Mouse (Mus musculus): ENCODE measurements around the gene Naga. TPM values are rescaled to one million over a fixed set of nuclear protein-coding genes. Genes with fewer than 3 reads are reported as not detected.

Naga gene
- polyA plus RNA-seq, 1 experiment = 189 TPM

GRCm38 (mm10) chr15:82348258-82348998 is 9.7 kb upstream of the Naga start:
- 73% methylated on average over 8 of the region's 8 CpGs for WGBS
- Histone ChIP-seq H3K4me3 (replicated peaks; ENCODE audit: extremely low read depth, low read depth, low read length) (no peak overlapping the region), H3K4me1 (ENCODE audit: control insufficient read depth, insufficient read depth, low read length) (peaks cover 10% of the 10 kb centered on the region)
- no peak for TF ChIP-seq POLR2A (IDR thresholded peaks at IDR 0.05; ENCODE audit: borderline replicate concordance, extremely low read depth, low read depth, low read length)
- no peak for TF ChIP-seq CTCF (IDR thresholded peaks at IDR 0.05; ENCODE audit: insufficient read depth, low read length)
- DNase-seq = no peak

- no peak for DNase-seq
- no peak for TF ChIP-seq POLR2A (IDR thresholded peaks at IDR 0.05; ENCODE audit: borderline replicate concordance, extremely low read depth, low read depth, low read length)
- 95% methylated on average over 12 of the region's 12 CpGs for WGBS
- H3K4me3 ChIP-seq (replicated peaks; ENCODE audit: extremely low read depth, low read depth, low read length) = no peak overlapping the region
- peaks cover 8% of the 10 kb centered on the region for H3K4me1 ChIP-seq (ENCODE audit: control insufficient read depth, insufficient read depth, low read length)
Observed at GRCm38 (mm10) chr15:82347852-82348251, 9.1 kb upstream of the Naga start.

GRCm38 (mm10) chr15:82347303-82347676 is 8.6 kb upstream of the Naga start:
- DNase-seq = no peak
- 61% methylated on average over 4 of the region's 4 CpGs for WGBS
- TF ChIP-seq CTCF (IDR thresholded peaks at IDR 0.05; ENCODE audit: insufficient read depth, low read length) = no peak
- no peak for TF ChIP-seq POLR2A (IDR thresholded peaks at IDR 0.05; ENCODE audit: borderline replicate concordance, extremely low read depth, low read depth, low read length)
- peaks cover 8% of the 10 kb centered on the region for H3K4me1 ChIP-seq (ENCODE audit: control insufficient read depth, insufficient read depth, low read length)
- H3K4me3 ChIP-seq (replicated peaks; ENCODE audit: extremely low read depth, low read depth, low read length) = no peak overlapping the region

GRCm38 (mm10) chr15:82346580-82347302 is 8.0 kb upstream of the Naga start:
- TF ChIP-seq POLR2A (IDR thresholded peaks at IDR 0.05; ENCODE audit: borderline replicate concordance, extremely low read depth, low read depth, low read length) (no peak), CTCF (IDR thresholded peaks at IDR 0.05; ENCODE audit: insufficient read depth, low read length) (no peak)
- 24% methylated on average over 14 of the region's 14 CpGs for WGBS
- H3K4me1 ChIP-seq (ENCODE audit: control insufficient read depth, insufficient read depth, low read length) = peaks cover 8% of the 10 kb centered on the region
- DNase-seq = no peak
- H3K4me3 ChIP-seq (replicated peaks; ENCODE audit: extremely low read depth, low read depth, low read length) = peak overlapping the region; percentile 60

- no peak for TF ChIP-seq CTCF (IDR thresholded peaks at IDR 0.05; ENCODE audit: insufficient read depth, low read length)
- TF ChIP-seq POLR2A (IDR thresholded peaks at IDR 0.05; ENCODE audit: borderline replicate concordance, extremely low read depth, low read depth, low read length) = peak; percentile 73; the same call in 1 of the 2 replicates
- peak; percentile 96 for DNase-seq
- peak overlapping the region; percentile 87 for H3K4me3 ChIP-seq (replicated peaks; ENCODE audit: extremely low read depth, low read depth, low read length)
- H3K4me1 ChIP-seq (ENCODE audit: control insufficient read depth, insufficient read depth, low read length) = peaks cover 8% of the 10 kb centered on the region
- under 1% methylated on average over 51 of the region's 51 CpGs for WGBS
Observed at GRCm38 (mm10) chr15:82345820-82346470, 7.2 kb upstream of the Naga start.

- 85% methylated on average over 6 of the region's 6 CpGs for WGBS
- TF ChIP-seq POLR2A (IDR thresholded peaks at IDR 0.05; ENCODE audit: borderline replicate concordance, extremely low read depth, low read depth, low read length) (no peak), CTCF (IDR thresholded peaks at IDR 0.05; ENCODE audit: insufficient read depth, low read length) (no peak)
- DNase-seq = no peak
- H3K4me3 ChIP-seq (replicated peaks; ENCODE audit: extremely low read depth, low read depth, low read length) = no peak overlapping the region
- H3K4me1 ChIP-seq (ENCODE audit: control insufficient read depth, insufficient read depth, low read length) = peaks cover 8% of the 10 kb centered on the region
Observed at GRCm38 (mm10) chr15:82344971-82345370, 6.2 kb upstream of the Naga start.

- Histone ChIP-seq H3K4me1 (ENCODE audit: control insufficient read depth, insufficient read depth, low read length) (peaks cover 8% of the 10 kb centered on the region), H3K4me3 (replicated peaks; ENCODE audit: extremely low read depth, low read depth, low read length) (no peak overlapping the region)
- no peak for DNase-seq
- no peak for TF ChIP-seq POLR2A (IDR thresholded peaks at IDR 0.05; ENCODE audit: borderline replicate concordance, extremely low read depth, low read depth, low read length)
- TF ChIP-seq CTCF (IDR thresholded peaks at IDR 0.05; ENCODE audit: insufficient read depth, low read length) = no peak
- 88% methylated on average over 27 of the region's 27 CpGs for WGBS
Observed at GRCm38 (mm10) chr15:82343368-82344287, 4.9 kb upstream of the Naga start.

- Histone ChIP-seq H3K4me1 (ENCODE audit: control insufficient read depth, insufficient read depth, low read length) (peaks cover 12% of the 10 kb centered on the region), H3K4me3 (replicated peaks; ENCODE audit: extremely low read depth, low read depth, low read length) (no peak overlapping the region)
- TF ChIP-seq POLR2A (IDR thresholded peaks at IDR 0.05; ENCODE audit: borderline replicate concordance, extremely low read depth, low read depth, low read length) (no peak), CTCF (IDR thresholded peaks at IDR 0.05; ENCODE audit: insufficient read depth, low read length) (no peak)
- DNase-seq = no peak
- 73% methylated on average over 5 of the region's 5 CpGs for WGBS
Observed at GRCm38 (mm10) chr15:82342543-82342935, 3.8 kb upstream of the Naga start.
